Comparison of ENCODE assay signal across 11 mouse cellular contexts in genomic region chr2:155805231-155805924, GRCm38 (mm10). TPM values are rescaled to one million over a fixed set of nuclear protein-coding genes. Genes with fewer than 3 reads are reported as not detected.
DNase-seq lines count a peak whose midpoint lies in the region; ATAC-seq lines count a peak whose summit lies in the region.
"Had no signal": no experiment of that assay in that cellular context is flagged by ENCODE, and none has a peak within 500 bp of the region (broad histone marks: within the 10 kb centered on the region; RNA-seq: fewer than 3 reads in every experiment).

No protein-coding gene starts in this region.

- peak; percentile 46; the same call in 1 of the 2 replicates for ATAC-seq in hindbrain, embryonic 15.5 days (ENCODE audit: low FRiP score, low read depth)
- ATAC-seq in erythroid progenitor cell, adult 5-6 weeks (replicated peaks; ENCODE audit: low FRiP score, poor library complexity, severe bottlenecking): no peak

- no peak overlapping the region for H3K4me2 ChIP-seq in hindbrain, embryonic 15.5 days
- H3K4me2 ChIP-seq: heart, embryonic 13.5 days had no signal

- H3K4me1 ChIP-seq in hindbrain, embryonic 15.5 days (replicated peaks): 0 out of 2 replicates have a peak, but pooled peaks cover 3% of the 10 kb centered on the region
- H3K4me1 ChIP-seq in hindbrain, embryonic 10.5 days (replicated peaks): 0 out of 2 replicates have a peak, but pooled peaks cover 2% of the 10 kb centered on the region

- WGBS in hindbrain, embryonic 15.5 days: 59% methylated on average over 6 of the region's 6 CpGs
- 68% methylated on average over 6 of the region's 6 CpGs for WGBS in hindbrain, embryonic 10.5 days

- no peak for DNase-seq in hindbrain, embryonic 10.5 days (ENCODE audit: low spot score)
- peak; percentile 68 for DNase-seq in Muller cell, postnatal 12 days (ENCODE audit: inconsistent ontology term)
- DNase-seq in cerebellum, adult 9-10 months: peak; percentile 100
- DNase-seq in kidney, postnatal 25 days: peak; percentile 63 to 83
- DNase-seq in layer of hippocampus, adult 9-10 months (ENCODE audit: low spot score): no peak
- DNase-seq in urinary bladder, postnatal 25 days (ENCODE audit: low spot score): no peak

- no peaks in the 10 kb centered on the region for H3K27me3 ChIP-seq in hindbrain, embryonic 15.5 days
- no peaks in the 10 kb centered on the region; the same call in 1 of the 2 replicates for H3K27me3 ChIP-seq in hindbrain, embryonic 10.5 days (ENCODE audit: insufficient read depth, poor library complexity, severe bottlenecking)

- no peaks in the 10 kb centered on the region for H3K9me3 ChIP-seq in hindbrain, embryonic 15.5 days
- H3K9me3 ChIP-seq in hindbrain, embryonic 10.5 days: no peaks in the 10 kb centered on the region

- no peak overlapping the region; the same call in 1 of the 2 replicates for H3K27ac ChIP-seq in hindbrain, embryonic 15.5 days (replicated peaks)
- no peak overlapping the region for H3K27ac ChIP-seq in hindbrain, embryonic 10.5 days
- H3K27ac ChIP-seq: heart, embryonic 13.5 days; liver, embryonic 14.5 days had no signal

- no peak overlapping the region for H3K4me3 ChIP-seq in hindbrain, embryonic 15.5 days
- H3K4me3 ChIP-seq in hindbrain, embryonic 10.5 days: no peak overlapping the region
- H3K4me3 ChIP-seq: heart, embryonic 13.5 days had no signal

- H3K36me3 ChIP-seq in hindbrain, embryonic 15.5 days: peaks cover 37% of the 10 kb centered on the region
- H3K36me3 ChIP-seq in hindbrain, embryonic 10.5 days: no peaks in the 10 kb centered on the region
- H3K36me3 ChIP-seq: heart, embryonic 13.5 days had no signal

- H3K9ac ChIP-seq in hindbrain, embryonic 15.5 days: no peak overlapping the region
- H3K9ac ChIP-seq: heart, embryonic 13.5 days; liver, embryonic 14.5 days had no signal

RNA-seq across cellular contexts. Expression of gene BC029722, which starts 13.8 kb away (rescaled TPM):
- polyA plus RNA-seq in hindbrain, embryonic 15.5 days (2015; fragmentation: Nextera tagmentation; extraction: Ambion mirVana): 39.1 and 42.7 TPM in 2 replicates
- 8.4 and 16.0 TPM in 2 replicates for polyA plus RNA-seq in hindbrain, embryonic 10.5 days (2016; fragmentation: Nextera tagmentation; extraction: Ambion mirVana)
- not detected in 2 replicates for total RNA-seq in erythroid progenitor cell, adult 5-6 weeks (2015; ENCODE audit: low replicate concordance)
- 0.77 and 1.6 TPM in 2 replicates for total RNA-seq in erythroid progenitor cell, adult 5-6 weeks (2017; ENCODE audit: low replicate concordance)

RNA-seq across cellular contexts. Expression of gene Eif6, which starts 21.3 kb away (rescaled TPM):
- polyA plus RNA-seq in hindbrain, embryonic 15.5 days (2015; fragmentation: Nextera tagmentation; extraction: Ambion mirVana): 148 and 155 TPM in 2 replicates
- polyA plus RNA-seq in hindbrain, embryonic 10.5 days (2016; fragmentation: Nextera tagmentation; extraction: Ambion mirVana): 247 and 261 TPM in 2 replicates
- 68.1 and 91.0 TPM in 2 replicates for total RNA-seq in erythroid progenitor cell, adult 5-6 weeks (2015; ENCODE audit: low replicate concordance)
- total RNA-seq in erythroid progenitor cell, adult 5-6 weeks (2017; ENCODE audit: low replicate concordance): 11.6 and 28.1 TPM in 2 replicates

RNA-seq across cellular contexts. Expression of gene Fam83c, which starts 29.3 kb away (rescaled TPM):
- 0.45 and 0.82 TPM in 2 replicates for polyA plus RNA-seq in hindbrain, embryonic 15.5 days (2015; fragmentation: Nextera tagmentation; extraction: Ambion mirVana)
- polyA plus RNA-seq in hindbrain, embryonic 10.5 days (2016; fragmentation: Nextera tagmentation; extraction: Ambion mirVana): 0.24 and 0.44 TPM in 2 replicates
- total RNA-seq in erythroid progenitor cell, adult 5-6 weeks (2015; ENCODE audit: low replicate concordance): not detected in 2 replicates
- total RNA-seq in erythroid progenitor cell, adult 5-6 weeks (2017; ENCODE audit: low replicate concordance): not detected in 2 replicates
- total RNA-seq: common myeloid progenitor, adult 5-6 weeks had no signal

RNA-seq across cellular contexts. Expression of gene Mmp24, which starts 30.2 kb away (rescaled TPM):
- polyA plus RNA-seq in hindbrain, embryonic 15.5 days (2015; fragmentation: Nextera tagmentation; extraction: Ambion mirVana): 18.9 and 19.6 TPM in 2 replicates
- polyA plus RNA-seq in hindbrain, embryonic 10.5 days (2016; fragmentation: Nextera tagmentation; extraction: Ambion mirVana): 1.4 and 2.5 TPM in 2 replicates
- total RNA-seq in erythroid progenitor cell, adult 5-6 weeks (2015; ENCODE audit: low replicate concordance): not detected in 2 replicates
- not detected in 2 replicates for total RNA-seq in erythroid progenitor cell, adult 5-6 weeks (2017; ENCODE audit: low replicate concordance)

RNA-seq across cellular contexts. Expression of gene Procr, which starts 54.5 kb away (rescaled TPM):
- polyA plus RNA-seq in hindbrain, embryonic 15.5 days (2015; fragmentation: Nextera tagmentation; extraction: Ambion mirVana): 2.9 and 4.1 TPM in 2 replicates
- 1.5 and 1.7 TPM in 2 replicates for polyA plus RNA-seq in hindbrain, embryonic 10.5 days (2016; fragmentation: Nextera tagmentation; extraction: Ambion mirVana)
- total RNA-seq in erythroid progenitor cell, adult 5-6 weeks (2015; ENCODE audit: low replicate concordance): not detected in 2 replicates
- total RNA-seq in erythroid progenitor cell, adult 5-6 weeks (2017; ENCODE audit: low replicate concordance): not detected in 2 replicates

Comparison
In these comparisons a context has a peak if more than half of its experiments do, and no peak if none do; other contexts are left out.
1. DNase-seq: peak in Muller cell, postnatal 12 days (single experiment), cerebellum, adult 9-10 months (single experiment) and kidney, postnatal 25 days (2 of 2); none in hindbrain, embryonic 10.5 days (single experiment), layer of hippocampus, adult 9-10 months (single experiment) and urinary bladder, postnatal 25 days (single experiment).